Mouse (Mus musculus) kidney, postnatal 14 days (tissue): ENCODE data around the gene Lsm12.
A peak's percentile ranks its signal among the peaks of the same experiment; 100 is the strongest.

Experiments used
- DNase-seq: peaks from one replicate; pipeline ENCODE4 v3.0.0; 2022; ENCODE audit warnings: mixed read lengths

Gene Lsm12

GRCm38 (mm10) chr11:102184646-102185495 lies at the start of gene Lsm12:
Gene Lsm12, minus strand, starts transcription at chr11:102185296.
- peak; percentile 96 for DNase-seq

GRCm38 (mm10) chr11:102230006-102230741 lies 45.1 kb upstream of the Lsm12 start, which contains the start of gene Hdac5:
Gene Hdac5, minus strand, starts transcription at chr11:102230166.
- DNase-seq: peak; percentile 98

GRCm38 (mm10) chr11:102229331-102229953 lies 44.3 kb upstream of the Lsm12 start:
- DNase-seq: peak; percentile 34

GRCm38 (mm10) chr11:102228646-102229268 lies 43.7 kb upstream of the Lsm12 start:
- DNase-seq: no peak

- DNase-seq: no peak
These were observed 43.1 kb upstream of the Lsm12 start for GRCm38 (mm10) chr11:102228191-102228545.

- DNase-seq: no peak
These were observed 42.4 kb upstream of the Lsm12 start for GRCm38 (mm10) chr11:102227270-102228190.

- no peak for DNase-seq
These were observed 41.2 kb upstream of the Lsm12 start for GRCm38 (mm10) chr11:102226067-102226978.

GRCm38 (mm10) chr11:102225221-102225620 lies 40.1 kb upstream of the Lsm12 start:
- DNase-seq: no peak

- peak; percentile 39 for DNase-seq
These were observed 39.6 kb upstream of the Lsm12 start for GRCm38 (mm10) chr11:102224686-102225085.

- DNase-seq: peak; percentile 71
These were observed 38.1 kb upstream of the Lsm12 start for GRCm38 (mm10) chr11:102223166-102223565.

- DNase-seq: peak; percentile 54
These were observed 36.9 kb upstream of the Lsm12 start for GRCm38 (mm10) chr11:102221954-102222351.

- DNase-seq: no peak
These were observed 36.3 kb upstream of the Lsm12 start for GRCm38 (mm10) chr11:102221243-102221953.

GRCm38 (mm10) chr11:102220451-102220850 lies 35.4 kb upstream of the Lsm12 start:
- DNase-seq: no peak

- no peak for DNase-seq
These were observed 34.9 kb upstream of the Lsm12 start for GRCm38 (mm10) chr11:102219994-102220346.

GRCm38 (mm10) chr11:102219247-102219993 lies 34.3 kb upstream of the Lsm12 start:
- no peak for DNase-seq

- peak; percentile 98 for DNase-seq
These were observed 33.7 kb upstream of the Lsm12 start for GRCm38 (mm10) chr11:102218783-102219182.

GRCm38 (mm10) chr11:102217876-102218430 lies 32.9 kb upstream of the Lsm12 start:
- peak; percentile 34 for DNase-seq

- DNase-seq: no peak
These were observed 32.3 kb upstream of the Lsm12 start for GRCm38 (mm10) chr11:102217396-102217795.

GRCm38 (mm10) chr11:102216886-102217240 lies 31.8 kb upstream of the Lsm12 start:
- DNase-seq: no peak
